Mouse (Mus musculus) midbrain, embryonic 12.5 days (tissue): ENCODE measurements at regions not wholly inside any gene's neighbourhood (a gene's known extent, or its start where the extent isn't known, plus 50 kb on each side); places are given as distances from the start of the nearest gene placed in this dataset.

Source experiments
- ATAC-seq: fragments of 200-750 bp; cut with Nextera tagmentation; 2 replicates; pipeline ENCODE4 v1.8.0; 2017; ENCODE audit warnings: low read depth, moderate TSS enrichment, moderate library complexity; ENCODE audit not compliant: low FRiP score
- H3K27ac ChIP-seq: fragments of 300-500 bp; sonication (generic); replicated peaks from 2 replicates; pipeline ENCODE4 v1.5.1; 2016; ENCODE audit warnings: mild to moderate bottlenecking
- H3K27me3 ChIP-seq: fragments of 300-500 bp; sonication (generic); 2 replicates; pipeline ENCODE4 v1.6.1; 2016; ENCODE audit warnings: mild to moderate bottlenecking
- H3K36me3 ChIP-seq: fragments of 300-500 bp; sonication (generic); 2 replicates; pipeline ENCODE4 v1.6.1; 2016
- H3K4me1 ChIP-seq: fragments of 300-500 bp; sonication (generic); 2 replicates; pipeline ENCODE4 v1.6.1; 2016
- H3K4me2 ChIP-seq: fragments of 300-500 bp; sonication (generic); replicated peaks from 2 replicates; pipeline ENCODE4 v1.6.1; 2016; ENCODE audit warnings: mild to moderate bottlenecking, moderate library complexity
- H3K4me3 ChIP-seq: fragments of 300-500 bp; sonication (generic); 2 replicates; pipeline ENCODE4 v1.5.1; 2016; ENCODE audit warnings: mild to moderate bottlenecking
- H3K9ac ChIP-seq: fragments of 300-500 bp; sonication (generic); replicated peaks from 2 replicates; pipeline ENCODE4 v1.6.1; 2016; ENCODE audit warnings: mild to moderate bottlenecking, moderate library complexity
- H3K9me3 ChIP-seq: fragments of 300-500 bp; sonication (generic); 2 replicates; pipeline ENCODE4 v1.6.1; 2016; ENCODE audit warnings: mild to moderate bottlenecking
- WGBS: fragments of 180-500 bp; shearing (Covaris S2); methylation state at CpG from one replicate; pipeline ENCODE4 v1.1.7; 2016; 5-methylcytosine and 5-hydroxymethylcytosine counted together

GRCm38 (mm10) chr13:16642450-16642994 lies 630.9 kb downstream of the Inhba start:
- H3K36me3 ChIP-seq = no peaks in the 10 kb centered on the region
- no peak overlapping the region for H3K4me2 ChIP-seq
- H3K27ac ChIP-seq = no peak overlapping the region
- WGBS = 62% methylated on average over 6 of the region's 6 CpGs
- H3K27me3 ChIP-seq = no peaks in the 10 kb centered on the region
- no peak overlapping the region for H3K9ac ChIP-seq
- H3K9me3 ChIP-seq = no peaks in the 10 kb centered on the region
- ATAC-seq = 0 out of 2 replicates have a peak, but pooled peaks have one; percentile 2
- no peak overlapping the region for H3K4me3 ChIP-seq
- no peaks in the 10 kb centered on the region for H3K4me1 ChIP-seq

GRCm38 (mm10) chr13:16645311-16645710 lies 633.7 kb downstream of the Inhba start:
- ATAC-seq = no peak
- WGBS = 71% methylated on average over 3 of the region's 3 CpGs
- H3K27me3 ChIP-seq = no peaks in the 10 kb centered on the region
- no peaks in the 10 kb centered on the region for H3K36me3 ChIP-seq
- H3K27ac ChIP-seq = no peak overlapping the region
- H3K4me1 ChIP-seq = no peaks in the 10 kb centered on the region
- no peak overlapping the region for H3K4me3 ChIP-seq
- H3K4me2 ChIP-seq = no peak overlapping the region
- no peaks in the 10 kb centered on the region for H3K9me3 ChIP-seq
- no peak overlapping the region for H3K9ac ChIP-seq

- H3K9me3 ChIP-seq = no peaks in the 10 kb centered on the region
- no peak overlapping the region for H3K9ac ChIP-seq
- no peaks in the 10 kb centered on the region for H3K4me1 ChIP-seq
- H3K4me2 ChIP-seq = no peak overlapping the region
- no peaks in the 10 kb centered on the region for H3K36me3 ChIP-seq
- H3K27me3 ChIP-seq = no peaks in the 10 kb centered on the region
- H3K27ac ChIP-seq = no peak overlapping the region
- no peak overlapping the region for H3K4me3 ChIP-seq
- no peak for ATAC-seq
Measured at GRCm38 (mm10) chr13:16646056-16646455, 634.4 kb downstream of the Inhba start.

- H3K27ac ChIP-seq = no peak overlapping the region
- H3K9me3 ChIP-seq = no peaks in the 10 kb centered on the region
- no peak overlapping the region for H3K9ac ChIP-seq
- H3K4me2 ChIP-seq = no peak overlapping the region
- H3K4me3 ChIP-seq = no peak overlapping the region
- H3K4me1 ChIP-seq = no peaks in the 10 kb centered on the region
- ATAC-seq = no peak
- no peaks in the 10 kb centered on the region for H3K36me3 ChIP-seq
- H3K27me3 ChIP-seq = no peaks in the 10 kb centered on the region
Measured at GRCm38 (mm10) chr13:16646649-16647048, 635.0 kb downstream of the Inhba start.

GRCm38 (mm10) chr13:16656110-16656509 lies 644.5 kb downstream of the Inhba start:
- no peak for ATAC-seq
- H3K9me3 ChIP-seq = no peaks in the 10 kb centered on the region
- H3K4me3 ChIP-seq = no peak overlapping the region
- H3K9ac ChIP-seq = no peak overlapping the region
- H3K27me3 ChIP-seq = no peaks in the 10 kb centered on the region
- no peak overlapping the region for H3K4me2 ChIP-seq
- WGBS = 87% methylated on average over 4 of the region's 4 CpGs
- no peak overlapping the region for H3K27ac ChIP-seq
- H3K4me1 ChIP-seq = no peaks in the 10 kb centered on the region
- no peaks in the 10 kb centered on the region for H3K36me3 ChIP-seq

- Histone ChIP-seq H3K4me3 (no peak overlapping the region), H3K27me3 (no peaks in the 10 kb centered on the region), H3K9ac (no peak overlapping the region), H3K4me1 (no peaks in the 10 kb centered on the region), H3K27ac (no peak overlapping the region), H3K4me2 (no peak overlapping the region), H3K36me3 (no peaks in the 10 kb centered on the region), H3K9me3 (no peaks in the 10 kb centered on the region)
- 83% methylated on average over 6 of the region's 6 CpGs for WGBS
- no peak for ATAC-seq
Measured at GRCm38 (mm10) chr13:16659894-16660293, 648.2 kb downstream of the Inhba start.

- no peak overlapping the region for H3K9ac ChIP-seq
- H3K4me1 ChIP-seq = no peaks in the 10 kb centered on the region
- no peaks in the 10 kb centered on the region for H3K27me3 ChIP-seq
- H3K4me3 ChIP-seq = no peak overlapping the region
- H3K9me3 ChIP-seq = no peaks in the 10 kb centered on the region
- H3K4me2 ChIP-seq = no peak overlapping the region
- H3K36me3 ChIP-seq = no peaks in the 10 kb centered on the region
- 84% methylated on average over 1 of the region's 1 CpGs for WGBS
- no peak overlapping the region for H3K27ac ChIP-seq
- ATAC-seq = no peak
Measured at GRCm38 (mm10) chr13:16668652-16669051, 657.0 kb downstream of the Inhba start.

GRCm38 (mm10) chr13:16669281-16669680 lies 657.6 kb downstream of the Inhba start:
- no peaks in the 10 kb centered on the region for H3K36me3 ChIP-seq
- no peak overlapping the region for H3K4me2 ChIP-seq
- H3K27me3 ChIP-seq = no peaks in the 10 kb centered on the region
- no peak overlapping the region for H3K4me3 ChIP-seq
- no peak overlapping the region for H3K27ac ChIP-seq
- H3K9ac ChIP-seq = no peak overlapping the region
- no peaks in the 10 kb centered on the region for H3K4me1 ChIP-seq
- ATAC-seq = no peak
- no peaks in the 10 kb centered on the region for H3K9me3 ChIP-seq
- 97% methylated on average over 1 of the region's 1 CpGs for WGBS

GRCm38 (mm10) chr13:16670047-16670733 lies 658.5 kb downstream of the Inhba start:
- Histone ChIP-seq H3K4me3 (no peak overlapping the region), H3K9ac (no peak overlapping the region), H3K4me2 (no peak overlapping the region), H3K27me3 (no peaks in the 10 kb centered on the region), H3K9me3 (no peaks in the 10 kb centered on the region), H3K27ac (no peak overlapping the region), H3K36me3 (no peaks in the 10 kb centered on the region), H3K4me1 (no peaks in the 10 kb centered on the region)
- WGBS = 73% methylated on average over 5 of the region's 5 CpGs
- no peak for ATAC-seq

GRCm38 (mm10) chr13:16670736-16671135 lies 659.1 kb downstream of the Inhba start:
- no peak for ATAC-seq
- Histone ChIP-seq H3K4me1 (no peaks in the 10 kb centered on the region), H3K27ac (no peak overlapping the region), H3K9ac (no peak overlapping the region), H3K4me2 (no peak overlapping the region), H3K36me3 (no peaks in the 10 kb centered on the region), H3K4me3 (no peak overlapping the region), H3K9me3 (no peaks in the 10 kb centered on the region), H3K27me3 (no peaks in the 10 kb centered on the region)

GRCm38 (mm10) chr13:16676873-16677272 lies 665.2 kb downstream of the Inhba start:
- no peaks in the 10 kb centered on the region for H3K4me1 ChIP-seq
- no peak overlapping the region for H3K9ac ChIP-seq
- no peak overlapping the region for H3K27ac ChIP-seq
- no peaks in the 10 kb centered on the region for H3K9me3 ChIP-seq
- WGBS = 75% methylated on average over 1 of the region's 1 CpGs
- no peak overlapping the region for H3K4me3 ChIP-seq
- no peak for ATAC-seq
- no peaks in the 10 kb centered on the region for H3K36me3 ChIP-seq
- no peak overlapping the region for H3K4me2 ChIP-seq
- no peaks in the 10 kb centered on the region for H3K27me3 ChIP-seq

GRCm38 (mm10) chr13:16678246-16679024 lies 666.8 kb downstream of the Inhba start:
- WGBS = 81% methylated on average over 1 of the region's 1 CpGs
- Histone ChIP-seq H3K4me2 (no peak overlapping the region), H3K9me3 (no peaks in the 10 kb centered on the region), H3K4me1 (no peaks in the 10 kb centered on the region), H3K36me3 (no peaks in the 10 kb centered on the region), H3K9ac (no peak overlapping the region), H3K4me3 (no peak overlapping the region), H3K27ac (no peak overlapping the region), H3K27me3 (no peaks in the 10 kb centered on the region)
- no peak for ATAC-seq
